Mouse (Mus musculus) spleen, adult 12 weeks (tissue): ENCODE data around the gene Usp20.
A peak's percentile ranks its signal among the peaks of the same experiment; 100 is the strongest.
"Not testable (repeated sequence)": the region's sequence is repeated elsewhere in the genome, so short reads cannot be mapped to it uniquely, and the experiment has no call there.

Source experiments
- DNase-seq: peaks from one replicate; pipeline ENCODE4 v3.0.0; 2022; ENCODE audit warnings: low spot score

Gene Usp20

DNA sequence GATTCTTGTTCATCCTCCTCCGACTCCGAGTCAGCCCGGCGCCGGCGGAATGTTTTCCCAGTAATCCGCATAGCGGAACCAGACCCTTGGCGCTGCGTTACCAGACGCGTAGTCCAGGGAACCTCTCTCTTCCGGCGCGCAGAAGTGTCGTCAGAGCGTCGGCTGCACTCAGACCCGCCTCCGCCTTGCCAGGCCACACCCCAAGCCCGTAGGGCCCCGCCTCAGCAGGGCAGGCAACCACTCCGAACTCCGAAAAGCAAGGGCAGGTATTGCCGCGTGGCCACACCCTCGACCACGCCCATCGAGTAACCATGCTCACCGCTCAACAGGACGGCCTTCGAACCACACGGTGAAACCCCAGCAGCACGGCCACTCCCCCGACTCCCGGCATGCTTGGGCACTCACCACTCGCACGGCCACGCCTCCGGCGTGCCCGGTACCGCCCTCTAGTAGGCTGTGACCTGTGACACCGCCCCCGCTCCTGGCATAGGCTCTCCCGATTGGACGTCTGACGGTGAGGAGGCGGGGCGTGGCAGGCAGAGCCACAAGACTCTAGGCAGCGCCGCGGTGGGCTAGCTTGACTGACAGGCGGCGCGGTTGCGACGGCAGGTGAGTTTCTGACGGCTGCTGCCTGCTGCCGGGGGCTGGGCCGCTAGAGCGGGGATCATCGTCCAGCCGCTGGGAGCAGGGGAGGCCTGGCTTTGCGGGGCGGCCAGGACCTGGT lies at the start of gene Usp20, which contains the start of gene BC005624:
Gene Usp20 (plus strand): TSS at position 490 of the 724 bp plus-strand sequence.
Gene BC005624 (minus strand): TSS at position 412 of the 724 bp plus-strand sequence.
- peak; percentile 100 for DNase-seq

DNA sequence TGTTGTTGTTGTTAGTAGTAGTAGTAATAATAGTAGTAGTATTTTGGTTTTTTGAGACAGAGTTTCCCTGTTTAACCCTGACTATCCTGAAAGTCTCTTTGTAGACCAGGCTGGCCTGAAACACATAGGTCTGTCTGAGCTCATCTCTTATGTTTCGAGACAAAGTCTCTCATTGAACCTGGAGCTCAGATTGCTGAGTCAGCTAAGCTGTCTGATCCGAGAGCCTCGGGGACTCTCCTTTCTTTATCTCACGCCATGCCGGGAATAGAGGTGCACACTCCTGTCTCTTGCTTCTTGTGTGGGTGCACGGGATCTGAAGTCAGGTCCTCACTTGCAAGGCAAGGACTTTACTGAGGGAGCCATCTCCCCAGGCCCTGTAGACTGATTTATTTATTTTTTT lies 49.0 kb upstream of the Usp20 start:
- no peak for DNase-seq

DNA sequence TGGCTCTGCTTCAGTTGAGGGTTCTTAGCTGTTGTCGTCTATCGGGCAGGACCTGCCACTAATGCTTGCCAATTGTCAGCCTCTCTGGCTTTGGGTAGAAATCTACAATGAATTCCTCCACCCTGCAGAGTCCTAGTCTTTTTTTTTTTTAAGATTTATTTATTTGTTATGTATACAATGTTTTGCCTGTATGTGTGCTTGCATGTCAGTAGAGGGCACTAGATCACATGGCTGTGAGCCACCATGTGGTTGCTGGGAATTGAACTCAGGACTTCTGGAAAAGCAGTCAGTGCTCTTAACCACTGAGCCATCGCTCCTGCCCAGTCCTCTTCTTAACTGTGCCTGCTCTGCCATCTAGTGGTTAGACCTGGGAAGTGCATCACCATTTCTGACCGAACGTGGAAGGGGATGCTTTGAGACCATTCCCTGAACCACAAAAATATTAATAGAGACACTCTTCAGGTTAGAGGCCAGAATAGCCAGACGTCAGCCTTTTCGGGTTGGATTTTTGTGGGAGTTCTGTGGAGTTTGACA lies 48.1 kb upstream of the Usp20 start:
- peak; percentile 46 for DNase-seq

DNA sequence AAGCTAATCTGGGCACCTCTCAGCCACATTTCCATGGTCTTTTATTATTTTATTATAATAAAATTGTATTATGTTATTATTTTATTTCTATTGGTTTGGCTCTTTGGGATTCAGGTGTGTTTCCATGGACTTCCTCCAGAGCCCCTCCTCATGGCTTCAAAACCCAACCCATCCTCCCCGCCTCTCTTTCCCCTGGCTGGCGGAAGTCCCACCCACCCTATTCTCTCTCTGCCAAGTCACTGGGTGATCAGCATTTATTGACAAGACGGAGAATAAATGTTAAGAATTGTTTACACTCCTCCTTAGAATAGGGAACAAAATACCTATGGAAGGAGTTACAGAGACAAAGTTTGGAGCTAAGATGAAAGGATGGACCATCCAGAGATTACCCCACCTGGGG lies 45.3 kb upstream of the Usp20 start:
- no peak for DNase-seq

DNA sequence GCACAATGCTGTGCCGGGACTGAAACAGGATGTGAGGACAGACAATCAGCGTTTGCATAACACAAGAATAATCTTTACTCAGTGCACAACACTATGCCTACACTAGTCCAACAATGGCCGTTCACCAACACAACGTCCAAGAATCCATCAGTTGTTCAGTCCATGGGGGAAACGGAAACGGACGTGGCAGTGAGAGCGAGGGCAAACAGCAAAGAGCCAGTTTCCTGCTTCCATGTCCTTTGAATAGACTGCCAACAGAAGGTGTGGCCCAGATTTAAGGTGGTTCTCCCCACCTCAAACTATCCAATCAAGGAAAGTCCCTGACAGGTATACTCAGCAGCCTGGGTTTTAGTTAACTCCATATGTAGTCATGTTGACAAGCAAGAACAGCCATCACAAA lies 44.3 kb upstream of the Usp20 start:
- no peak for DNase-seq

DNA sequence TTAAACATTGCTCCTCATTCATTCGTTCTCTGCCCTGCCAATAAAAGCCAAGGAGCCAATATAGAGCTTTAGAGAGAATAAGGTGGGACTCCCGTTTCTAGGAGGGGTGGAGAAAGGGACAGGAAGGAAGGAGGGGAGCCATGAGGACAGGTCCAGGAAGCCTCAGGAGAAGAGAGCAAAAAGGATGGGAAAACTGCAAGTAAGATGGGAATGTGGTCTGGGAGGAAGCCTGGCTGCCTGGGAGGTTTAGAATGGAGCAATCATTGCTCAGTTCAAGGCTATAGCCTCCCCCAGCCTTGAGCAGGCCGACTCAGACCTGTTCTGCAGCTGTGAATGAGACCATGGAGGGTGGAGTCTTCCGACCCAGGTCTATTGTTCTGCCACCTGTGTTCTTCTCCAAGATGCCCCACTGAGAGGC lies 43.5 kb upstream of the Usp20 start:
- DNase-seq = no peak

DNA sequence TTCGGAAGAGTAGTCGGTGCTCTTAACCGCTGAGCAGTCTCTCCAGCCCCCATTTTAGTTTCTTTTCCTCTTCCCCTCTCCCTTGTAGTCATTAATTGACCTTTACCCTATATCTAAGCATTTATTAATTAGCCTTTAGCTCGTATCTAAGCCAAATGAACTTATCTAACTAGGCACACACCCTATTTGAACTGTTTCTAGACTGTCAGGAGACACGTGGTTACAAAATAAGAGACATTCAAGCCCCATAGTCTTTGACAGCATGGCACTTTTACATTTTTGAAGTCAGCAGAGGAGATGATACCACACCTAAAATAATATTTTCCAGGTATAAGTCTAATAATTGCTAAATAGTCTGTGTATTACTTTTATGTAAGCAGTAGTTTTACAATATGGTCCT lies 40.5 kb upstream of the Usp20 start:
- no peak for DNase-seq

DNA sequence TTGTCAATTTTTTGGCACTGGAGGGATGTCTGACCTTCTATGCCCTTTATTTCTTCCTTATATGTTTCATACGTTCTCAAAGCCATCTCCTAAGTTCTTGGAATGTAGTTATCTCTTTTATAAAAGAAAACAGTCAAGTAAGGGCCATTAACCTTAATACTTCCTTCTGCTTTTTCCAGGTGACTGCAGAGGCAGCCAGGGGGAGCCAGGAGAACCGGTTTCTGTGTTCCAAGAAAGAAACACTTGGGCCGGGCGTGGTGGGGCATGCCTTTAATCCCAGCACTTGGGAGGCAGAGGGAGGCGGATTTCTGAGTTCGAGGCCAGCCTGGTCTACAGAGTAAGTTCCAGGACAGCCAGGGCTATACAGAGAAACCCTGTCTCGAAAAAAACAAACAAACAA lies 40.0 kb upstream of the Usp20 start:
- DNase-seq = not testable (repeated sequence)

DNA sequence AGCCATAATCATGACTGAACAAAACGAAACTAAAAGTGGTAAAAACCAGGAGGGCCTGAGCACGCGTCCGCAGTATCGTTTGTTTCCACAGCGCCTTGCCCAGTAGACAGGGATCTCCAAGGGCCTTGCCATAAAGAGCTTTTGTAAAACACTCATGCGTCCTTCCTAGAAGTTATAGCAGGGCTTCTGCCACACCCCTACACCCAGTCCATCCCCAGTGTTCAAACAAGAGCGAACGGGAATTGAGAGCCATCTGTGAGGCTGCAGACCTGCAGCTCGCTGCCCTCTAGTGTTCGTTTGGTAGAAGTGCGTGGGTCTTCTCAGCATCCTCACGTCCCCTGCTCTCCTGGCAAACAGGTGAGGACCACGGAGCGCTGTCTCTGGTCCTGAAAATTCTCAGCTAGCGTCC lies 39.5 kb upstream of the Usp20 start:
- peak; percentile 70 for DNase-seq

DNA sequence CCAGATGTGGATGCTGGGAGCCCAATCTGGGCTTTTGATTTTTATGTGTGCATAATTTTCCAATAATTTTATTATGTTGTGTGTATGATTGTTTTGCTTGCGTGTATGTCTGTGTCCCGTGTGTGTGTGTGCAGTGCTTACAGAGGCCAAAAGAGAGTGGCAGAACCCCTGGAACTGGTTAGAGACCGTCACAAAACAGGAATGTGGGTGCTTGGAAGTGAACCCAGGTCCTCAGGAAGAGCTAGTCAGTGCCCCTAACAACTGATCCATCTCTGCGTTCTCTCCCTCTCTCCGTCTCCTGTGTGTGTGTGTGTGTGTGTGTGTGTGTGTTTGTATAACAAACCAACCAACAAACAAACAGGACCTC lies 29.6 kb upstream of the Usp20 start:
- DNase-seq = no peak

DNA sequence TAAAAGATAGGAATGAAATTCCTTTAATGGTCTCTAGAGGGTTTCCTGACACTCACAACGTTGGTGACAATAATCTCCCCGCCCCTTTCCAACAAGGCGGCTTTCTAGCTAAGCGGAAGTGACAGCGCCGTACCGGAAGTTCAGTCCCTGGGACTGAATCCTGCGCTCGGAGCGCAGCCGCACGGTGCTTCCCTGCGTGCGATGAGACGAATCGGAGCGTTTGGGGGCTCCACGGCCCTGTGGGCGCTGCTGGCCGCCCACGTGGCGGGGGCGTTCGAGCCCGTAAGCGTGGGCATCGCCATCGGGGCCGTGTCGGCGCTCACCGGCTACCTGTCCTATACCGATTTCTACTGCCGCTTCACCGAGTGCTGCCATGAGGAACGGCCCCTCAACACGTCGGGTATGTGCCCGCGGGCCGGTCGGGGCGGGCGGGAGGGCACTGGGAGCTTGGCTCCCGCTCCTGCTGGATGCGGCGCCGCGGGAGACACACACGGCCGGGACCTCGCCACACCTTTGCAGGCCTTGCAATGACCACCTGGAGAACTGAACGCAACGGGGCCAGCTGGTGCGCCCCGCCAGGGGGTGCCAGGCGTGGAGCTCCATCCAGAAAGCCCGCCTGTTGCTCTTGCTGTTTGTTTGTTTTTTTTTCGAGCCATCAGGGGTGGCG lies 29.1 kb upstream of the Usp20 start, which contains the start of gene Tor1b:
Gene Tor1b (plus strand): TSS at position 136 of the 667 bp plus-strand sequence.
- peak; percentile 68 for DNase-seq

DNA sequence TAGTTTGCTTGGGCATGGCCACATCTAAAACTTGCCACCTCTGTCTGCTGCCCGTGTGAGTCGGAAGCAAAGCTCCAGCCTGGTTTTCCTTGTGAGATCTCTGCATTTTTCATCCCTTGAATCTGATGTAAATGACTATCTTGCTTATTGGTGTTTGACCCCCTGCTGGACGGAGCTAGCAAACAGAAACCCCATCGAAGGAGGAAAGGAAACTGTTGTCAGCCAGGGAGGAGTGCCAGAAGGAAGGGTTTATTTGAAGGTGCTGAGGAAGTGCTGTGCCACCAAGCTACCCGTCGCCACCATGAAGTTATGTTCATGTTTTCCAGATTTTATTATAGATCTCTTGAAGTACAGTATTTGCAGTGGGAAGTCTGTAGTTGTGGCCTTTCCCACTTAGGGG lies 27.3 kb upstream of the Usp20 start:
- no peak for DNase-seq

DNA sequence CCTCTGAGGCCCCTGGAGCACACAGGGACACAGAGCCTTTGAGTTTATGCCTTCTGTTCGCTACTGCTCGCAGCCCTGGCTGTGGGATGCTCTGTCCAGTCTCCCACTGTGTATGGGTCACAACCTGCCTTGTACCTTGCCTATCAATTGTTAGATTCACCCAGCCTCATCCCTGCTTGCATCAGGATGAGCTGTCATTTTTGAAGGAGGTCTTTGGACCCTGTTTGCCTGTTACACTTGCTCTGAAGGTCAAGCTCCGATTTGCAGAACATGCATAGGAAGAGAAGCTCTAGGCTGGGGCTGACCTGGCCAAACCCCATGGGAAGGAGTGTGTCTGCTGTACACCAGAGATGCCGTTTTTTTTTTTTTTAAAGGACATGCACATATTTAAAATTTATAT lies 24.6 kb upstream of the Usp20 start:
- DNase-seq = no peak

DNA sequence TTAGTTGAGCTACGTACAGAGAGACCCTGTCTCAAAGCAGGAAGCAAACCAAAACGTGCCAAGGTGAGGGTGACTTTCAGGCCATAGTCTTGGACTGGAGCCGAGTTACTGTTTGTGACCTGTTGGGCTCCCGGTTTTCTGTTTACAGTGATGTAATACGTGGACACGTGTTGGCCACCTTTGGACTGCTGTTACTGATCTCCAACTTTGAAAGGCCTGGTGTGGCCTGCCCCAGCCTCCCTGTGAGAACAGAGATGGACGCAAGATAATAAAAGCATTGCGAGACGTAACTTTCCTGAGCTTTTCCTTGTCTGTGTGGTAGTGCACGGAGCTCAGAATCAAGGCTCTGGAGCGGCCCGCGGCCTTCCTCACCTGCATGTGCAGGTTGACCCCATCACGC lies 23.4 kb upstream of the Usp20 start:
- DNase-seq = no peak

DNA sequence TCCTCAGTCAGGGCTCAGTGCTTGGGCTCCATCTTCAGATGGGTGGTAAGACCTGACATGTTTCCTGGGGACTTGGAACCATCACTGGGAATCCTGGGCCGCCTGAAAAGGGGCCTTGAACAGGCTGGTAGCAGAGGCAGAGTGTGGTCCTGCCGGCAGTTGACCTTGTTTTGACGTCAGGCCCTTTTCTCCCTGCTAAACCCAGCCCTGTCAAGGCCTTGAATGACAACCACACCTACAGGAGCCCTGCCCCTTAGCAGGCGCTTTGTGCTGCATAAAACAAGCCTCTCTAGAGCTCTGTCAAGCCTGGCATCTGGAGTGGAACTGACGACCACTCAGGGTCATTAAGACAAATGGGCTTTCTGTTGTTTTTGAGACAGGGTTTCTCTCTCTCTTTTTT lies 22.2 kb upstream of the Usp20 start:
- no peak for DNase-seq

DNA sequence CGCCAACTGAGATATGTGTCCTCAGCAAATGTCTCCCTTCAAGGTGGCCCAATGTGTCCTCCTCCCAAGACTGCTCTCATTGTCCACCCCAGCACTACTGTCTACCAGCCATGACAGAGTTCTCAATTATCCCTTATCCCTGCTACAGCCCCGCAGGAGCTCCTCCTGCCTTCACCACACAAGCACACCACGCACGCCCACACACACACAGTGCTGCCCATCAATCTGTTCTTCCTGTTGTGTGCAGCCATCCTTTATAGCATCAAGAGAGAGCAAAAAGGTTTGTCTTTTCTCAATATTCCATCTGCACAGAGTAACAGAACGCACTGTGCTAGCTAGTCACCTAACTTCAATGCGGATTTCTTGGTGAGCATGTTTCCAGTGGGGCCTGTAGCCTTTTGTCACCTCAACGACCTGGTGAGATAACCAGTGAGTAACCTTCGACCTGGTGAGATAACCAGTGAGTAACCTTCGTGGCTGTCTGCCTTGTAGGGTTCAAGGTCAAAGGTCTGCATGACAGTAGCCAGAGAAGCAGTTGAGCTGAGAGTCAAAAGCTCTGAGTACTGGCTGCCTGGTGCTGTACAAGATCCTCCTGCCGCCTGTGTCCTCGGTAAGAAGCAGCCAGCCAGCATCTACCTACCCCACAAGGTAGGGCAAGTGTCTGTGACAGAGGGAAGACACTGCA lies 19.4 kb upstream of the Usp20 start:
- no peak for DNase-seq

DNA sequence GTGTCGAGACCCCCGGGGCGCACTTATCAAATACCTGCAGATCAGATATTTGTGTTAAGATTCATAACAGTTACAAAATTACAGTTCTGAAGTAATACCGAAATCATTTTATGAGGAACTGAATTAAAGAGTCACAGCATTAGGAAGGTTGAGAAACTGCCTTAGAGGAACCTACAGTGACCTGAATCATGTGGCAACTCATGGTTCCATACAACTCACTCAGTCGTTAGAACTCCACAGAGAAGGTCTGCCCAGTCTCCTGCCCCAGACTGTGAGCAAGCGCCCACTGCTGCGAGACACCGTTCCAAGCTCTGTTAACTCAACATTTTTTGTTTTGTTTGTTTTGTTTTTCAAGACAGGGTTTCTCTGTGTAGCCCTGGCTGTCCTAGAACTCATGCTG lies 16.5 kb upstream of the Usp20 start:
- DNase-seq = no peak

DNA sequence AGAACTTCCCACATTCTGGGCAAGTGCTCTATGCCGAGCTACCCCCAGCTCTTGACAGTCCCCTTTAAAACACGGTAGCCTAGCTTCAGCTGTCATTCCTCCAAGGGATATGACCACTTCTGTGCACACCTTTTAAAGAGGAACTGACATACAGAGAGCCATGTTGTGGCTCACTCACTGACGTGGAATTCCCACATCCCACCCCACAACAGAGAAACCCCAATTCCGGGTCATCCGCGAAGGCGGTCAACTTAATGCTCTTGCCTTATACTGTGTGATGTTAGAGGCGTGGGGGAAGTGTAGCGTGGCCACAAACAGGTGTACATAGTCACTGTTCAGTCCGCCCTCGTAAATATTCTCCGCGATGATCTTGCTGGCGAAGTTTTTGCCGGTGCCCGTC lies 15.3 kb upstream of the Usp20 start:
- DNase-seq = peak; percentile 12

DNA sequence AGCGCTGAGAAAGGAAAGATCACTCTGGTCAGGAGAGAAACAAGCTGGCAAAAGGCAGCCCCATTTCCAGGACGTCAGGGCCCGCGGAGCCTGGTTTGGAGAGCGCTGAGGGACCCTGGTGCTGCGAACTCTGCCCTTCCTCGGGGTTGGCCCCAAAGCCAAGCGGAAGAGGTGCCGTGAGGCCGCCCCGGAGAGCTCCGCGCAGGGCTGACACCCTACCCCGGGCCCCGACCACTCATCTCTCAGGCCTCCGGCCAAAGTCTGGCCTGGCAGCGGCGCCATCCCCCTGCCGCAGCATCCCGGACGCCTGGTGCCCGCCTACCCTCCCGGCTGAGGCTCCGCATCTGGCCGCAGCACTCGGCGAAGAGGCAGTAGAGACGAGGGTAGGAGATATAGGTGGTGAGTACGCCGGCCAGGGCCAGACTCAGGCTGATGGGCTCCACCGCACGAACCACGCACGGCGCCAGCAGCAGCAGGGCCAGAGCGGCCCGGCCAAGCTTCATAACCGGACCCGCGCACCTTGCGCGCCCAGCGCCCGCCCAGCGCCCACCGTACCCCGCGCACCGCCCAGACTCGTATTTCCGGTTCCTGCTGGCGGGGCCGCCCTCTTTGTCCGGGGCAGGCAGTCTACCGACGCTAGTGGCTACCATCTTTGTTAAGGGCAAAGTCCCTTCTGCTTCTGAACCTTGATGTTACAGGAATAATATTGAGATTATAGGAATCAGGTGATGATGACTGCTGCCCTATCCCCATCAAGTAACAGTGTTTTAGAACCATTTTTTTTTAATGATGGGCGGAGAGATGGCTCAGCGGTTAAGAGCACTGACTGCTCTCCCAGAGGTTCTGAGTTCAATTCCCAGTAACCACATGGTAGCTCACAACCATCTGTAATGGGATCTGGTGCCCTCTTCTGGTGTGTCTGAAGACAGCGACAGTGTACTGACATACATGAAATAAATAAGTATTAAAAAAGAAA lies 14.4 kb upstream of the Usp20 start, which contains the start of gene Tor1a:
Gene Tor1a (minus strand): TSS at position 582 of the 976 bp plus-strand sequence.
- peak; percentile 77 for DNase-seq

DNA sequence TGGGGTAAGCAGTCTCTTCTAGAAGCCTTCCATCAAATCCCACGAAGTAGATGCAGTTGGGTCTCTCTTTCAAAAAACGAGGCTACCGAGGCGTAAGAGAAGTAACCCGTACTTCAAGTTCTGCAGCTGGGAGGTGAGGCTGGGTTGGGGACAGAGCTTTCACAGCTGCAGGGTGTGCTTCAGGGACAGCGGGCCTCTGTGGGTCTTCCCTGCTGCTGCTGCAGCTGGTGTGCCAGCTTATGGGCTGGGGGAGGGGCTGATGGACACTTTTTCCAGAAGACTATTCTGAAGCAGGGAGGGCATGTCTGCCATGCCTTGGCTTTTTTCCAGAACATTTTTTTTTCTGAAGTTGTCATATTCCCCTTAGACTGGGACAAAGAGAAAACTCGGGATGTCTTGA lies 945 bp downstream of the Usp20 start:
- no peak for DNase-seq
